Mouse (Mus musculus): Measurements from ENCODE around the gene Dnajc14. TPM values are rescaled to one million over a fixed set of nuclear protein-coding genes. Genes with fewer than 3 reads are reported as not detected.

Gene Dnajc14
- polyA plus RNA-seq, 1 experiment, result 31.2 TPM

- Histone ChIP-seq H3K79me3 (ENCODE audit: low read depth) (no peaks in the 10 kb centered on the region), H3K4me3 (ENCODE audit: insufficient read depth, poor library complexity, severe bottlenecking) (no peak overlapping the region), H3K36me3 (ENCODE audit: control insufficient read depth, insufficient read depth) (peaks cover 87% of the 10 kb centered on the region), H3K79me2 (ENCODE audit: control insufficient read depth, insufficient read depth) (no peaks in the 10 kb centered on the region), H3K27me3 (ENCODE audit: control insufficient read depth, insufficient read depth, insufficient read length) (no peaks in the 10 kb centered on the region), H3ac (ENCODE audit: control insufficient read depth, insufficient read length, low read depth) (no peak overlapping the region)
- TF ChIP-seq FOSL1 (IDR thresholded peaks at IDR 0.05; ENCODE audit: insufficient read depth, low read length, poor library complexity, severe bottlenecking) (no peak), MYOD1 (IDR thresholded peaks at IDR 0.05; ENCODE audit: control insufficient read depth, insufficient read length, low read depth) (no peak), MYOG (IDR thresholded peaks at IDR 0.05; ENCODE audit: control insufficient read depth, extremely low read depth, insufficient read length) (no peak), USF1 (IDR thresholded peaks at IDR 0.05; ENCODE audit: low read depth) (no peak), CEBPB (IDR thresholded peaks at IDR 0.05; ENCODE audit: low read depth) (no peak), MAX (IDR thresholded peaks at IDR 0.05) (no peak), CTCF (IDR thresholded peaks at IDR 0.05; ENCODE audit: control insufficient read depth, insufficient read depth, insufficient read length) (no peak)
These were observed 46.5 kb downstream of the Dnajc14 start for GRCm38 (mm10) chr10:128850339-128850738.

GRCm38 (mm10) chr10:128861176-128861575 is 57.3 kb downstream of the Dnajc14 start:
- Histone ChIP-seq H3ac (ENCODE audit: control insufficient read depth, insufficient read length, low read depth) (no peak overlapping the region), H3K36me3 (ENCODE audit: control insufficient read depth, insufficient read depth) (peaks cover 58% of the 10 kb centered on the region), H3K79me3 (ENCODE audit: low read depth) (no peaks in the 10 kb centered on the region), H3K79me2 (ENCODE audit: control insufficient read depth, insufficient read depth) (no peaks in the 10 kb centered on the region), H3K27me3 (ENCODE audit: control insufficient read depth, insufficient read depth, insufficient read length) (no peaks in the 10 kb centered on the region), H3K4me3 (ENCODE audit: insufficient read depth, poor library complexity, severe bottlenecking) (no peak overlapping the region)
- TF ChIP-seq MYOG (IDR thresholded peaks at IDR 0.05; ENCODE audit: control insufficient read depth, extremely low read depth, insufficient read length), result no peak
- TF ChIP-seq CTCF (IDR thresholded peaks at IDR 0.05; ENCODE audit: control insufficient read depth, insufficient read depth, insufficient read length), result no peak
- TF ChIP-seq CEBPB (IDR thresholded peaks at IDR 0.05; ENCODE audit: low read depth), result no peak
- no peak for TF ChIP-seq MAX (IDR thresholded peaks at IDR 0.05)
- no peak for TF ChIP-seq MYOD1 (IDR thresholded peaks at IDR 0.05; ENCODE audit: control insufficient read depth, insufficient read length, low read depth)
- no peak for TF ChIP-seq FOSL1 (IDR thresholded peaks at IDR 0.05; ENCODE audit: insufficient read depth, low read length, poor library complexity, severe bottlenecking)
- TF ChIP-seq USF1 (IDR thresholded peaks at IDR 0.05; ENCODE audit: low read depth), result no peak

- Histone ChIP-seq H3K27me3 (ENCODE audit: control insufficient read depth, insufficient read depth, insufficient read length) (no peaks in the 10 kb centered on the region), H3ac (ENCODE audit: control insufficient read depth, insufficient read length, low read depth) (no peak overlapping the region), H3K4me3 (ENCODE audit: insufficient read depth, poor library complexity, severe bottlenecking) (no peak overlapping the region), H3K79me2 (ENCODE audit: control insufficient read depth, insufficient read depth) (no peaks in the 10 kb centered on the region), H3K79me3 (ENCODE audit: low read depth) (no peaks in the 10 kb centered on the region), H3K36me3 (ENCODE audit: control insufficient read depth, insufficient read depth) (peaks cover 60% of the 10 kb centered on the region)
- TF ChIP-seq CTCF (IDR thresholded peaks at IDR 0.05; ENCODE audit: control insufficient read depth, insufficient read depth, insufficient read length) (no peak), MYOD1 (IDR thresholded peaks at IDR 0.05; ENCODE audit: control insufficient read depth, insufficient read length, low read depth) (no peak), FOSL1 (IDR thresholded peaks at IDR 0.05; ENCODE audit: insufficient read depth, low read length, poor library complexity, severe bottlenecking) (no peak), MYOG (IDR thresholded peaks at IDR 0.05; ENCODE audit: control insufficient read depth, extremely low read depth, insufficient read length) (no peak)
These were observed 62.2 kb downstream of the Dnajc14 start for GRCm38 (mm10) chr10:128866042-128866441.

- TF ChIP-seq CTCF (IDR thresholded peaks at IDR 0.05; ENCODE audit: control insufficient read depth, insufficient read depth, insufficient read length) (no peak), CEBPB (IDR thresholded peaks at IDR 0.05; ENCODE audit: low read depth) (no peak), USF1 (IDR thresholded peaks at IDR 0.05; ENCODE audit: low read depth) (no peak), MYOG (IDR thresholded peaks at IDR 0.05; ENCODE audit: control insufficient read depth, extremely low read depth, insufficient read length) (no peak)
- H3K36me3 ChIP-seq (ENCODE audit: control insufficient read depth, insufficient read depth), result peaks cover 60% of the 10 kb centered on the region
- H3K27me3 ChIP-seq (ENCODE audit: control insufficient read depth, insufficient read depth, insufficient read length), result no peaks in the 10 kb centered on the region
These were observed 62.7 kb downstream of the Dnajc14 start for GRCm38 (mm10) chr10:128866518-128866917.

More at GRCm38 (mm10) chr10:128866518-128866917, 62.7 kb downstream of the Dnajc14 start:
- H3ac ChIP-seq (ENCODE audit: control insufficient read depth, insufficient read length, low read depth), result no peak overlapping the region
- H3K4me3 ChIP-seq (ENCODE audit: insufficient read depth, poor library complexity, severe bottlenecking), result no peak overlapping the region
- H3K79me2 ChIP-seq (ENCODE audit: control insufficient read depth, insufficient read depth), result no peaks in the 10 kb centered on the region
- no peaks in the 10 kb centered on the region for H3K79me3 ChIP-seq (ENCODE audit: low read depth)

Other genes with a start within 250 kb of the Dnajc14 start
- gene Pa2g4, start 238.1 kb upstream of the Dnajc14 start, polyA plus RNA-seq (2012; fragmentation: generic; extraction: Trizol), result 232 TPM
- gene Erbb3, start 214.4 kb upstream of the Dnajc14 start, polyA plus RNA-seq (2012; fragmentation: generic; extraction: Trizol), result 0.28 TPM
- 2,179 TPM for gene Rps26, start 177.3 kb upstream of the Dnajc14 start, polyA plus RNA-seq (2012; fragmentation: generic; extraction: Trizol)
- 0.05 TPM for gene Ikzf4, start 158.1 kb upstream of the Dnajc14 start, polyA plus RNA-seq (2012; fragmentation: generic; extraction: Trizol)
- 9.6 TPM for gene Suox, start 130.0 kb upstream of the Dnajc14 start, polyA plus RNA-seq (2012; fragmentation: generic; extraction: Trizol)
- gene Rab5b, start 107.8 kb upstream of the Dnajc14 start, polyA plus RNA-seq (2012; fragmentation: generic; extraction: Trizol), result 27.0 TPM
- 0.16 TPM for gene Pmel, start 99.9 kb upstream of the Dnajc14 start, polyA plus RNA-seq (2012; fragmentation: generic; extraction: Trizol)
- gene Cdk2, start 99.0 kb upstream of the Dnajc14 start, polyA plus RNA-seq (2012; fragmentation: generic; extraction: Trizol), result 34.7 TPM
- 7.3 TPM for gene Dgka, start 59.2 kb upstream of the Dnajc14 start, polyA plus RNA-seq (2012; fragmentation: generic; extraction: Trizol)
- 38.0 TPM for gene Pym1, start 56.2 kb upstream of the Dnajc14 start, polyA plus RNA-seq (2012; fragmentation: generic; extraction: Trizol)
- gene Mmp19, start 13.2 kb upstream of the Dnajc14 start, polyA plus RNA-seq (2012; fragmentation: generic; extraction: Trizol), result 1.7 TPM
- gene Tmem198b, start 308 bp downstream of the Dnajc14 start, polyA plus RNA-seq (2012; fragmentation: generic; extraction: Trizol), result 15.1 TPM
- 56.6 TPM for gene Sarnp, start 13.3 kb downstream of the Dnajc14 start, polyA plus RNA-seq (2012; fragmentation: generic; extraction: Trizol)
- 41.1 TPM for gene Ormdl2, start 17.6 kb downstream of the Dnajc14 start, polyA plus RNA-seq (2012; fragmentation: generic; extraction: Trizol)
- gene Gdf11, start 87.7 kb downstream of the Dnajc14 start, polyA plus RNA-seq (2012; fragmentation: generic; extraction: Trizol), result 17.0 TPM
- 2,043 TPM for gene Cd63, start 96.9 kb downstream of the Dnajc14 start, polyA plus RNA-seq (2012; fragmentation: generic; extraction: Trizol)
- gene Rdh5, start 118.8 kb downstream of the Dnajc14 start, polyA plus RNA-seq (2012; fragmentation: generic; extraction: Trizol), result 12.6 TPM
- 204 TPM for gene Bloc1s1, start 120.0 kb downstream of the Dnajc14 start, polyA plus RNA-seq (2012; fragmentation: generic; extraction: Trizol)
- 100 TPM for gene Itga7, start 129.8 kb downstream of the Dnajc14 start, polyA plus RNA-seq (2012; fragmentation: generic; extraction: Trizol)
- gene Mettl7b, start 156.9 kb downstream of the Dnajc14 start, polyA plus RNA-seq (2012; fragmentation: generic; extraction: Trizol), result not detected
- gene Olfr9, start 185.4 kb downstream of the Dnajc14 start, polyA plus RNA-seq (2012; fragmentation: generic; extraction: Trizol), result not detected
- gene Olfr763, start 206.7 kb downstream of the Dnajc14 start, polyA plus RNA-seq (2012; fragmentation: generic; extraction: Trizol), result not detected
- not detected for gene Olfr764-ps1, start 235.8 kb downstream of the Dnajc14 start, polyA plus RNA-seq (2012; fragmentation: generic; extraction: Trizol)
- gene Olfr765, start 245.9 kb downstream of the Dnajc14 start, polyA plus RNA-seq (2012; fragmentation: generic; extraction: Trizol), result not detected

Data from C2C12 (cell line).